Comparison of ENCODE assay signal across 27 mouse cellular contexts in the genomic region with DNA sequence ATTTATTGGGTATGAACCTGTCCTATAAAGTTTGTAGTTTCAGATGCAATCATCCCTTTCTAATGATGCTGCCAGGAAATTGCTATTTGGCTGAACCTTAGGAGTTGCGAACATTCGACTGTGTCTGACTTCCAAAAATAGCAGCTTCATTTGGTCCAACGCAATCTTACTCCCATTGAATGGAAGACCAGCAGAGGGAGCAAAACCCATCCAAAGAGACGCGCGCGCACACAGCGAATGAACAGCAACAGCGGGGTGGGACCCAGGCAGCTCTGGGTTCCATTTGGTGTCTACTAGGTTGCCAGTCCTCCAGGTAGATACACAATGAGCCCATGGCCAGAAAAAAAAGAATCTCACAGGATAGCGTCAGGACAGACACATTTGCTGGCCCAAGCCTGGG. TPM values are rescaled to one million over a fixed set of nuclear protein-coding genes. Genes with fewer than 3 reads are reported as not detected.
A peak's percentile ranks its signal among the peaks of the same experiment; 100 is the strongest.
DNase-seq lines count a peak whose midpoint lies in the region; ATAC-seq and TF ChIP-seq lines count a peak whose summit lies in the region.
"Had no signal": no experiment of that assay in that cellular context is flagged by ENCODE, and none has a peak within 500 bp of the region (broad histone marks: within the 10 kb centered on the region; RNA-seq: fewer than 3 reads in every experiment).

No protein-coding gene starts in this region.

- H3K9ac ChIP-seq in hindbrain, postnatal 0 days (replicated peaks; ENCODE audit: low read length), result no peak overlapping the region
- no peak overlapping the region for H3K9ac ChIP-seq in hindbrain, embryonic 11.5 days (ENCODE audit: low read depth, low read length)
- no peak overlapping the region for H3K9ac ChIP-seq in lung, embryonic 14.5 days
- H3K9ac ChIP-seq: embryonic facial prominence, embryonic 12.5 days; hindbrain, embryonic 14.5 days; limb, embryonic 12.5 days; midbrain, embryonic 12.5 days had no signal

- no peak for TF ChIP-seq POLR2A in cerebellum, adult 2 months (IDR thresholded peaks at IDR 0.05; ENCODE audit: borderline replicate concordance, insufficient read depth, low read length)
- TF ChIP-seq POLR2A in olfactory bulb, adult 2 months (IDR thresholded peaks at IDR 0.05; ENCODE audit: insufficient read depth, low read depth, low read length), result no peak

- peaks cover 28% of the 10 kb centered on the region for H3K36me3 ChIP-seq in hindbrain, postnatal 0 days (ENCODE audit: insufficient read depth, low read length)
- peaks cover 16% of the 10 kb centered on the region; the same call in 1 of the 2 replicates for H3K36me3 ChIP-seq in hindbrain, embryonic 11.5 days (ENCODE audit: control insufficient read depth, insufficient read depth, low read length)
- peaks cover 4% of the 10 kb centered on the region; the same call in 1 of the 2 replicates for H3K36me3 ChIP-seq in lung, embryonic 14.5 days (ENCODE audit: insufficient read depth)

- TF ChIP-seq CTCF in cerebellum, adult 2 months (IDR thresholded peaks at IDR 0.05; ENCODE audit: borderline replicate concordance, insufficient read depth, low read depth, low read length), result peak; percentile 19; the same call in 1 of the 2 replicates
- peak; percentile 61 for TF ChIP-seq CTCF in hindbrain, postnatal 0 days (IDR thresholded peaks at IDR 0.05; ENCODE audit: low read depth)
- peak; percentile 47 for TF ChIP-seq CTCF in lung, embryonic 14.5 days (IDR thresholded peaks at IDR 0.05; ENCODE audit: low read depth)
- TF ChIP-seq CTCF in olfactory bulb, adult 2 months (IDR thresholded peaks at IDR 0.05; ENCODE audit: insufficient read depth, low read depth, low read length), result 0 out of 2 replicates have a peak, but pooled peaks have one; percentile 11

- WGBS in cerebellum, adult 2 months, result 60% methylated on average over 10 of the region's 10 CpGs
- 62% methylated on average over 10 of the region's 10 CpGs for WGBS in hindbrain, postnatal 0 days
- WGBS in hindbrain, embryonic 11.5 days, result 75% methylated on average over 10 of the region's 10 CpGs
- WGBS in lung, embryonic 14.5 days, result 58% methylated on average over 10 of the region's 10 CpGs
- 55% methylated on average over 10 of the region's 10 CpGs for WGBS in olfactory bulb, adult 2 months

- no peak overlapping the region for H3K4me2 ChIP-seq in hindbrain, postnatal 0 days (ENCODE audit: low read depth, low read length)
- no peak overlapping the region for H3K4me2 ChIP-seq in hindbrain, embryonic 11.5 days (replicated peaks; ENCODE audit: low read depth, low read length)
- H3K4me2 ChIP-seq in lung, embryonic 14.5 days, result no peak overlapping the region
- H3K4me2 ChIP-seq: embryonic facial prominence, embryonic 12.5 days; hindbrain, embryonic 14.5 days; limb, embryonic 12.5 days; midbrain, embryonic 12.5 days had no signal

- no peaks in the 10 kb centered on the region for H3K27me3 ChIP-seq in cerebellum, adult 2 months (ENCODE audit: control insufficient read depth, insufficient read depth, low read length)
- H3K27me3 ChIP-seq in hindbrain, postnatal 0 days (ENCODE audit: insufficient read depth, low read length), result no peaks in the 10 kb centered on the region
- no peaks in the 10 kb centered on the region for H3K27me3 ChIP-seq in hindbrain, embryonic 11.5 days (ENCODE audit: control insufficient read depth, insufficient read depth, low read length)
- H3K27me3 ChIP-seq in lung, embryonic 14.5 days (ENCODE audit: insufficient read depth, low read length), result no peaks in the 10 kb centered on the region
- H3K27me3 ChIP-seq: embryonic facial prominence, embryonic 12.5 days; limb, embryonic 12.5 days; midbrain, embryonic 12.5 days had no signal

- H3K27ac ChIP-seq in cerebellum, adult 2 months (ENCODE audit: insufficient read depth, low read length), result no peak overlapping the region
- H3K27ac ChIP-seq in hindbrain, postnatal 0 days, result 0 out of 2 replicates have a peak overlapping the region, but pooled peaks have one; percentile 5
- no peak overlapping the region for H3K27ac ChIP-seq in hindbrain, embryonic 11.5 days (ENCODE audit: low read depth, low read length)
- no peak overlapping the region for H3K27ac ChIP-seq in lung, embryonic 14.5 days (ENCODE audit: low read depth)
- no peak overlapping the region for H3K27ac ChIP-seq in olfactory bulb, adult 2 months (ENCODE audit: insufficient read depth, low read depth, low read length)
- H3K27ac ChIP-seq: embryonic facial prominence, embryonic 12.5 days; hindbrain, embryonic 14.5 days; limb, embryonic 12.5 days; macrophage; midbrain, embryonic 12.5 days had no signal

- no peaks in the 10 kb centered on the region for H3K9me3 ChIP-seq in hindbrain, postnatal 0 days (ENCODE audit: low read length)
- H3K9me3 ChIP-seq in hindbrain, embryonic 11.5 days (ENCODE audit: control insufficient read depth, low read length), result no peaks in the 10 kb centered on the region
- no peaks in the 10 kb centered on the region for H3K9me3 ChIP-seq in lung, embryonic 14.5 days (ENCODE audit: low read depth, low read length)
- H3K9me3 ChIP-seq: embryonic facial prominence, embryonic 12.5 days; midbrain, embryonic 12.5 days had no signal

- H3K4me3 ChIP-seq in cerebellum, adult 2 months (replicated peaks; ENCODE audit: insufficient read depth, low read depth, low read length), result no peak overlapping the region
- H3K4me3 ChIP-seq in hindbrain, postnatal 0 days (ENCODE audit: low read length), result no peak overlapping the region
- H3K4me3 ChIP-seq in hindbrain, embryonic 11.5 days (ENCODE audit: low read depth, low read length), result no peak overlapping the region
- H3K4me3 ChIP-seq in lung, embryonic 14.5 days (ENCODE audit: low read depth, low read length), result no peak overlapping the region
- no peak overlapping the region for H3K4me3 ChIP-seq in olfactory bulb, adult 2 months (ENCODE audit: insufficient read depth, low read depth, low read length)
- H3K4me3 ChIP-seq: embryonic facial prominence, embryonic 12.5 days; limb, embryonic 12.5 days; midbrain, embryonic 12.5 days; myocyte had no signal

- ATAC-seq in hindbrain, postnatal 0 days, result no peak; the same call in 1 of the 2 replicates
- ATAC-seq in hindbrain, embryonic 11.5 days (ENCODE audit: low FRiP score), result no peak
- no peak for ATAC-seq in lung, embryonic 14.5 days (ENCODE audit: insufficient read depth)
- ATAC-seq: CD4-positive, CD25-positive, alpha-beta regulatory T cell, adult 4 months; forebrain, embryonic 16.5 days had no signal

- no peak for DNase-seq in cerebellum, adult 2 months
- DNase-seq in cerebellum, adult 9-11 months, result no peak
- DNase-seq in hindbrain, postnatal 0 days (ENCODE audit: low spot score), result peak; percentile 71
- DNase-seq in hindbrain, embryonic 11.5 days (ENCODE audit: low spot score), result no peak
- DNase-seq in lung, embryonic 14.5 days, result peak; percentile 40
- DNase-seq in lung, postnatal 10 days, result no peak
- no peak for DNase-seq in layer of hippocampus, adult 8-10 months (ENCODE audit: low spot score in 2 of 2)
- DNase-seq: cerebellum, postnatal 25 days; gastrocnemius, postnatal 14 days; heart, postnatal 14 days; kidney, adult 8-10 months; kidney, postnatal 36 days; retina, postnatal 1 day; right cerebral cortex, postnatal 4 days; thymus, postnatal 4 days had no signal

- H3K4me1 ChIP-seq in cerebellum, adult 2 months (ENCODE audit: control insufficient read depth, insufficient read depth, low read length), result no peaks in the 10 kb centered on the region
- no peaks in the 10 kb centered on the region for H3K4me1 ChIP-seq in hindbrain, postnatal 0 days (ENCODE audit: insufficient read depth, low read length)
- H3K4me1 ChIP-seq in hindbrain, embryonic 11.5 days (replicated peaks; ENCODE audit: control insufficient read depth, insufficient read depth, low read length), result no peaks in the 10 kb centered on the region
- no peaks in the 10 kb centered on the region for H3K4me1 ChIP-seq in lung, embryonic 14.5 days (ENCODE audit: insufficient read depth)
- H3K4me1 ChIP-seq in olfactory bulb, adult 2 months (ENCODE audit: control insufficient read depth, insufficient read depth, low read length), result no peaks in the 10 kb centered on the region
- H3K4me1 ChIP-seq: embryonic facial prominence, embryonic 12.5 days; limb, embryonic 12.5 days; midbrain, embryonic 12.5 days had no signal

RNA-seq across cellular contexts. Expression of a gene that starts 45.3 kb away (rescaled TPM):
- polyA plus RNA-seq in cerebellum, adult 2 months (2012; rRNA removed), result 0.13 and 0.21 TPM in 2 replicates
- 0.42 TPM in 1 of 2 replicates, not detected in the other for total RNA-seq in hindbrain, postnatal 0 days (2014; rRNA removed)
- 0.06 TPM in 2 replicates for polyA plus RNA-seq in hindbrain, postnatal 0 days (2015; fragmentation: Nextera tagmentation; extraction: Ambion mirVana)
- polyA plus RNA-seq in hindbrain, embryonic 11.5 days (2014; fragmentation: Nextera tagmentation; extraction: Ambion mirVana), result not detected in 2 replicates
- polyA plus RNA-seq in lung, embryonic 14.5 days (2014; fragmentation: Nextera tagmentation; extraction: Ambion mirVana), result not detected in 2 replicates
- not detected in 2 replicates for polyA plus RNA-seq in olfactory bulb, adult 2 months (2012; ENCODE audit: insufficient read depth, insufficient read length, low replicate concordance, missing spikeins)
- under 1 TPM in 1 of 4 experiments, not detected in 3; 0.17 TPM for total RNA-seq in layer of hippocampus, adult 8-10 months (2022)
- total RNA-seq: gastrocnemius, postnatal 14 days; heart, postnatal 14 days; left cerebral cortex, adult 8-10 months; neutrophil, adult 5-6 weeks had no signal
- polyA plus RNA-seq: embryonic facial prominence, embryonic 12.5 days; limb, embryonic 12.5 days; liver, embryonic 16.5 days; macrophage; myocyte had no signal

RNA-seq across cellular contexts. Expression of a gene that starts 57.5 kb away (rescaled TPM):
- not detected in 2 replicates for polyA plus RNA-seq in cerebellum, adult 2 months (2012; rRNA removed)
- not detected in 2 replicates for total RNA-seq in hindbrain, postnatal 0 days (2014; rRNA removed)
- not detected in 2 replicates for polyA plus RNA-seq in hindbrain, postnatal 0 days (2015; fragmentation: Nextera tagmentation; extraction: Ambion mirVana)
- polyA plus RNA-seq in hindbrain, embryonic 11.5 days (2014; fragmentation: Nextera tagmentation; extraction: Ambion mirVana), result not detected in 2 replicates
- not detected in 2 replicates for polyA plus RNA-seq in lung, embryonic 14.5 days (2014; fragmentation: Nextera tagmentation; extraction: Ambion mirVana)
- polyA plus RNA-seq in olfactory bulb, adult 2 months (2012; ENCODE audit: insufficient read depth, insufficient read length, low replicate concordance, missing spikeins), result not detected in 2 replicates
- not detected for total RNA-seq in layer of hippocampus, adult 8-10 months (2022)
- total RNA-seq: gastrocnemius, postnatal 14 days; heart, postnatal 14 days; left cerebral cortex, adult 8-10 months; neutrophil, adult 5-6 weeks had no signal
- polyA plus RNA-seq: CD4-positive, CD25-positive, alpha-beta regulatory T cell, adult 4 months; embryonic facial prominence, embryonic 12.5 days; forebrain, embryonic 16.5 days; hindbrain, embryonic 14.5 days; limb, embryonic 12.5 days; liver, embryonic 16.5 days; macrophage; midbrain, embryonic 12.5 days; myocyte had no signal

Comparison
In these comparisons a context has a peak if more than half of its experiments do, and no peak if none do; other contexts are left out.
1. DNase-seq: peak in hindbrain, postnatal 0 days (single experiment) and lung, embryonic 14.5 days (single experiment); none in cerebellum, adult 2 months (0 of 2), cerebellum, adult 9-11 months (single experiment), hindbrain, embryonic 11.5 days (single experiment), lung, postnatal 10 days (single experiment) and layer of hippocampus, adult 8-10 months (0 of 2).
2. CTCF ChIP-seq: peak in every context shown above with its lines; median percentile 61 in hindbrain, postnatal 0 days; 47 in lung, embryonic 14.5 days; 19 in cerebellum, adult 2 months; 11 in olfactory bulb, adult 2 months.